Mouse (Mus musculus): ENCODE results near the gene Ncstn. TPM values are rescaled to one million over a fixed set of nuclear protein-coding genes. Genes with fewer than 3 reads are reported as not detected.

Gene Ncstn
- polyA plus RNA-seq, 1 experiment from 2014 or later: 123 TPM

DNA sequence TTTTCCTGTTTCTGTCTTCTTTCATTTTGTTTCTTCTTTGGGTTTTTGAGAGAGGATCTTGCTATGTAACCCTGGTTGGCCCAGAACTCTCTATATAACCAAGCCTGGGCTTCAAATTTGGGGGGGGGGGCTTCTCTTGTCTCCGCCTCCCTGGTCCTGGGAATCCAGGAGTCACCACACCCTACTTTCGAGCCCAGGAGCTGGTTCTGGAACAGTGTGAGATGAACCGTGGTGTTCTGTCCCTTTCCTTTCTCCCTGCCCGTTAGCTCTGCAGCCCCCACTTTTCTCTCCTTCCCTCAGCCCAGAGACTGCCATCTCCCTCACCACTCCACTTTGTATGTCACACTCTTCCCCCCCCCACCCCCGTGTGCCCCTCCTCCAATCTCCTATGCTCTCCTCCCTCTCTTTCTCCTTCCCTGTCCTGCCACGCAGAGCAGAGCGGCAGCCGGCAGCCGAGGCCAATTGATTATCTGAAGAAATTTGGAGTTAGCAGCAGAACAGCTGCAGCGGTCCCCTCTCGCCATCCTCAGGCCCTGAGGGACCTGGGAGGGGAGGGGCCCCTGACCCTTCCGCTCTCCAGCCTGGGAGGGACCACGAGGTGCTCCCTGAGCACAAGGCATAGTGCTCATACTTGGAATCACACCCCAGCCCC is 33.3 kb downstream of the Ncstn start:
- ATAC-seq (ENCODE audit: low read depth): peak; percentile 41
- H3K9ac ChIP-seq: peak overlapping the region; percentile 61
- H3K27ac ChIP-seq (replicated peaks): peak overlapping the region; percentile 95
- H3K27me3 ChIP-seq: no peaks in the 10 kb centered on the region
- H3K4me2 ChIP-seq: peak overlapping the region; percentile 42
- no peaks in the 10 kb centered on the region for H3K9me3 ChIP-seq
- 6% methylated on average over 13 of the region's 13 CpGs for WGBS
- no peak overlapping the region for H3K4me3 ChIP-seq
- H3K4me1 ChIP-seq (replicated peaks): peaks cover 65% of the 10 kb centered on the region
- H3K36me3 ChIP-seq: no peaks in the 10 kb centered on the region

DNA sequence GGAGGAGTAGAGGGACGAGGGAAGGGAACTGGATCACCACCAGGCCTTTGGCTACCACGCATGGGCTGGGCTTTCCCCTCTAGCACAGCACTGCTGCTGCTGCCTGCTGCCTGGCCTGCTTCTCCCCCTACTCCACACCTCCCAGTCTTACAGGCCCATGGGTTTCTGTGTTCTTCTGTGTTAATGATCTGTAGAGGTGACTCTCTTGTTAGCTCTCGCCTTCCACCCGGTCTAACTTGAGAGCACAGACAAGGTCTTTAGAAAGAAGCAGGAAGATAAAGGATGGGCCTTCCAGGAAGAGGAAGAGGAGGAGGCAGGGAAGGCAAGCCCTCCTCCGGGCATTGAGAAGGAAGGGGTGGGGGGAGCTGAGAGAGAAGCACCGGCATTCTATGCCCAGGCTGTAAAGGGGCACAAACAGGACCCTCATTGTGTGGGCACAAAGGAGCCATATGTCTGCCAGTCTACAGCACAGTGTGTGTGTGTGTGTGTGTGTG is 34.3 kb downstream of the Ncstn start:
- H3K4me2 ChIP-seq: peak overlapping the region; percentile 42
- no peaks in the 10 kb centered on the region for H3K36me3 ChIP-seq
- H3K27ac ChIP-seq (replicated peaks): peak overlapping the region; percentile 95
- 10% methylated on average over 6 of the region's 6 CpGs for WGBS
- no peaks in the 10 kb centered on the region for H3K9me3 ChIP-seq
- peak overlapping the region; percentile 19; the same call in 1 of the 2 replicates for H3K4me3 ChIP-seq
- H3K4me1 ChIP-seq (replicated peaks): peaks cover 55% of the 10 kb centered on the region
- peak; percentile 86 for ATAC-seq (ENCODE audit: low read depth)
- peak overlapping the region; percentile 61 for H3K9ac ChIP-seq
- H3K27me3 ChIP-seq: no peaks in the 10 kb centered on the region

DNA sequence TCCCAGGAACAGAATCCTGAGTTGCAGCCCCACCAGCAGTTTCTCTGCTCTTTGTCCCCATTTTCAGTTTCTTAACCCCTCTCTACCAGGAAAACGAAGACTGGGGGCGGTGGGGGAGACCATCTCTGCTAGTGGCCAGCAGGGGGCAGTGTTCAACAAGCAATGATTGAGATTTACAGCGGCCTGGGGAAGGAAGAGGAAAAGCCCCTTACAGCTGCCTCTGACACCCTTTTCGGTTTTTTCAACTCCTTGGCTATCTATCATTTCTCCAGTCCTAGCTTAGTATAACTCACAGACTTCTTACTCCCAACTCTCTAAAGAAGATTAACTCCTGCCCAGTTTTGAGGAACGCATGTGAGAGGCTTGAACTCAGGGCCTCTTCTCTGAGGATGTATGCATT is 35.7 kb downstream of the Ncstn start:
- H3K4me1 ChIP-seq (replicated peaks): peaks cover 44% of the 10 kb centered on the region
- H3K27ac ChIP-seq (replicated peaks): peak overlapping the region; percentile 95
- peak overlapping the region; percentile 42; the same call in 1 of the 2 replicates for H3K4me2 ChIP-seq
- 5% methylated on average over 5 of the region's 5 CpGs for WGBS
- no peaks in the 10 kb centered on the region for H3K36me3 ChIP-seq
- no peaks in the 10 kb centered on the region for H3K27me3 ChIP-seq
- H3K4me3 ChIP-seq: no peak overlapping the region
- H3K9ac ChIP-seq: peak overlapping the region; percentile 41; the same call in 1 of the 2 replicates
- 0 out of 2 replicates have a peak, but pooled peaks have one; percentile 5 for ATAC-seq (ENCODE audit: low read depth)
- no peaks in the 10 kb centered on the region for H3K9me3 ChIP-seq

DNA sequence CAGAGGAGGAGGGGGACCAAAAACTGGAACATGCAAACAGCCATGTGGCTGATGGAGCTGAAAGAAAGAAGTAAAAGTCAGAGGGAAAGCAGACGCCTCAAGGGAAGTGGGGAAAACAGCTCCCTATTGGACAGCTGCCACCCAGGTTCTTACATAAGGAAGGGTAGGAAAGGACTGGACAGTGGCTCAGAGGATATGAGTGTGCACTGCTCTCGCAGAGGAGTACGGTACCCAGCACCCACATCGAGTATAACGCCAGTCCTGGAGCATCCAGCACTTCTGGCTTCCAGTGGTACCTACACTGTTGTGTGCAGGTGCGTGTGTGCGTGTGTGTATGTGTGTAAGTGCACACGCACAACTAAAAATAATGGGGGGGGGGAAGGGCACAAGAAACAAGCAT is 36.2 kb downstream of the Ncstn start:
- Histone ChIP-seq H3K9me3 (no peaks in the 10 kb centered on the region), H3K4me3 (no peak overlapping the region), H3K9ac (peak overlapping the region; percentile 41; the same call in 1 of the 2 replicates), H3K27me3 (no peaks in the 10 kb centered on the region), H3K36me3 (no peaks in the 10 kb centered on the region), H3K4me1 (replicated peaks) (peaks cover 44% of the 10 kb centered on the region), H3K27ac (replicated peaks) (no peak overlapping the region), H3K4me2 (0 out of 2 replicates have a peak overlapping the region, but pooled peaks have one; percentile 16)
- ATAC-seq (ENCODE audit: low read depth): no peak
- 71% methylated on average over 8 of the region's 8 CpGs for WGBS

DNA sequence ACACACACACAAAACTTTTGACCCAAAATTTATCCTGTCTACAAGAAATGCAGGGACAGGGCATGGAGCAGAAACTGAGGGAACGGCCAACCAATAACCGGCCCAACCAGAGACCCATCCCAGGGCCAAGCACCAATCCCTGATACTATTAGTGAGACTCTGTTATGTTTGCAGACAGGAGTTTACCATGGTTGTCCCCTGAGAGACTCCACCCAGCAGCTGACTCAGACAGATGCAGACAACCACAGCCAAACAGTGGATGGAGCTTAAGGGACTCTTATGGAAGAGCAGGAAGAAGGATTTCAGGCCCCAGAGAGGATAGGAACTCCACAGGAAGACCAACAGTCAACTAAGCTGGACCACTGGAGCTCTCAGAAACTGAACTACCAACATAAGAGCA is 52.7 kb downstream of the Ncstn start:
- ATAC-seq (ENCODE audit: low read depth): no peak
- WGBS: 95% methylated on average over 2 of the region's 2 CpGs
- H3K27ac ChIP-seq (replicated peaks): no peak overlapping the region

DNA sequence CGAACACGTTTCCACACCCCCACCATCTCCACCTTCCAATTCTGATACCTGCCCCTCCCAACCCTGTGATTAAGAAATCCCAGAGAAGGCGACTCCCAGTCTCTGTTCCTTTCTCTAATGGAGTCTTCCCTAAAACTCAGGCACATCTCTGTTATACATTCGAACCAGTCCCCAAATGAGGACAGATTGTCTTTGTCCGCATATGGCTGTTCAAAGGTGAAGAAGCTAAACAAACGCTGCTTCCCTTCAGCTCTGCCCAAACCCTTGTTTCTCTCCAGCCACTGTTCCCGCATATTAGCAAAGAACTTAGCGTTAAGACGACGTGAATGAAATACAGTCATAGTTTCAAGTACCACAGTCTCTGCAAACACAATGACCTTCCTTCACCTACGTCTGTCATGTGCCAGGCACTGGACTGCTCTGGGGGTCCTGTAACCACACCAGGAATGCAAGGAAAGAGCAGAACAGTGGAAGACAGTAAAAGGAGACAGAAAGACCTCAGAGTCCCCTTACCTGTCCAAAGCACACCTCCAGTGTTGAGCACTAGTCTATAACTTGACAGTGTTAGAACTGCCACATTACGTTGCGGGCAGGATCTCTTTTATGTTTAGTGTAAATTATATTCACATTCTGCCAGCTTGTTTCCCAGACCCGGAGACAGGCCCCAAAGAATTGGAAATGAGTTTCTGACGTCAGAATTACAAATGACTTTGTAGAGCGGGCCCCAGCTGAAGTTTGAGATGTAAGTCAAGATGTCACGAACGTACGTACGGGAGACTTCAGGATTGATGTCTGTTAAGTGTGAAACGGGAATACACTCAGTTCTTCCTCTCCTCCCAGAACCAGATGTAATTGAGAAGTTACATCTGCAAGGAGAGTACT is 54.0 kb downstream of the Ncstn start, which contains the start of gene Vangl2:
Vangl2 (minus strand) TSS at position 51 of the 882 bp plus-strand sequence.
- peak within 1 kb of the TSS; percentile 96 for H3K4me2 ChIP-seq
- H3K27me3 ChIP-seq: no peaks in the 10 kb centered on the region
- peak within 1 kb of the TSS; percentile 93 for H3K4me3 ChIP-seq
- ATAC-seq (ENCODE audit: low read depth): no peak
- H3K4me1 ChIP-seq (replicated peaks): peaks cover 42% of the 10 kb centered on the region
- peak within 1 kb of the TSS; percentile 98 for H3K9ac ChIP-seq
- 22% methylated on average over 21 of the region's 21 CpGs for WGBS
- H3K9me3 ChIP-seq: no peaks in the 10 kb centered on the region
- H3K27ac ChIP-seq (replicated peaks): peak within 1 kb of the TSS; percentile 98
- no peaks in the 10 kb centered on the region for H3K36me3 ChIP-seq

More for the DNA sequence above, 52.7 kb downstream of the Ncstn start:
- Histone ChIP-seq H3K4me2 (no peak overlapping the region), H3K9ac (no peak overlapping the region), H3K36me3 (no peaks in the 10 kb centered on the region), H3K27me3 (no peaks in the 10 kb centered on the region), H3K4me1 (replicated peaks) (peaks cover 29% of the 10 kb centered on the region), H3K9me3 (no peaks in the 10 kb centered on the region), H3K4me3 (no peak overlapping the region)

DNA sequence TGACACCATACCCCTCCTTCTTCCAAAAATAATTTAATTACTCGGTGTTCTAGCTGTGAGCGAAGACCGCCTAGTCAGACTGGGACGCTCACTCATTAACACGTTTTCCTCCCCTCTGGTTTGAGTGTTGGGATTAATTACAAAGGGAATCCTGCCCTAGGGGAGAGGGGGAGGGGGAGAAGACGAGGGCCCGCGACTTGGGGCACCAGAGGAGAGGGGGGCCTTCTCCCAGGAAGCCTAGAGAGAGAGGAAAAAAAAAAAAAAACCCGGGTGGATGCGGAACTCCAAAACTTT is 54.8 kb downstream of the Ncstn start:
- Histone ChIP-seq H3K4me2 (peak overlapping the region; percentile 96), H3K36me3 (no peaks in the 10 kb centered on the region), H3K4me3 (peak overlapping the region; percentile 93), H3K9ac (peak overlapping the region; percentile 98), H3K9me3 (no peaks in the 10 kb centered on the region), H3K27me3 (no peaks in the 10 kb centered on the region), H3K27ac (replicated peaks) (peak overlapping the region; percentile 98), H3K4me1 (replicated peaks) (peaks cover 50% of the 10 kb centered on the region)
- 3% methylated on average over 10 of the region's 10 CpGs for WGBS
- ATAC-seq (ENCODE audit: low read depth): peak; percentile 29

DNA sequence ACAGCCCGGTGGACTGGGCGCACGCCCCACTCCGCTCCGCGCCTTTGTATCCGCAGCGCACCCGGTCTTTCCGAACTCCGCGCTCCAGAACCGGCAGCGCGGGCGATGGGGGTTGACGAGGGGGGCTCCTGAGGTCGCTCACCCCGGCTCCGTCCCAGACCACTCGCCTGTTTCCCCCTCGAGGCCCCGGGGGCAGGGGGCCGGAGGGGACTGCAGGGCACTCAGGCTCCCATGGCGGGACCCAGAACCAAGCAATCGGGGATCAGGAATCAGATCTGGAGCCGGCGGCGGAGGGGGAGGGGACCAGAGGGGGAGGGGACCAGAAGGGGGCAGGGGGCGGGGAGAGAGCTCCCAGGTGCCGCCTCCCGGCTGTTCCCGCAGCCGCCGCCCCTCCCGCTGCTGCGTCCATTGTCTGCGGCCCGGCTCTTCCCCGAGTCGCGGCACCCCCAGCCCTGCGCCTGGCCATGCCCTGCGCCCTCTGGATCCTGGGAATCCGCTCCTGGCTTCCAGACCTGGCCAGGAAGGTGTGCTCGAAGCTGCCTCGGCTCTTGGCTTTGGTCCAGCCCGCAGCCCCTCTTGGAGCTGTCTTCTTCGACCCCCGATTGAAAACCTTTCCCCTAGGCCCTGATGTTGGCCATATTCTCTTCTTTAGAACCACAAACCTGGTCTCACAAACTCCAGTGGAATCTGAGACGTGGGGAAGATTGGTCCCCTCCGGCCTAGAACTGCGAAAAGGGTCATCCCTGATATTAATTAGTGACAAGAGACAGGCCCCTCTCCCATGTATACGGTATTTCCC is 55.4 kb downstream of the Ncstn start:
- Histone ChIP-seq H3K4me1 (replicated peaks) (peaks cover 55% of the 10 kb centered on the region), H3K4me2 (peak overlapping the region; percentile 96), H3K9me3 (no peaks in the 10 kb centered on the region), H3K27me3 (no peaks in the 10 kb centered on the region), H3K27ac (replicated peaks) (peak overlapping the region; percentile 98), H3K36me3 (no peaks in the 10 kb centered on the region), H3K4me3 (peak overlapping the region; percentile 93), H3K9ac (peak overlapping the region; percentile 98)
- WGBS: under 1% methylated on average over 39 of the region's 54 CpGs
- peak; percentile 87 for ATAC-seq (ENCODE audit: low read depth)

DNA sequence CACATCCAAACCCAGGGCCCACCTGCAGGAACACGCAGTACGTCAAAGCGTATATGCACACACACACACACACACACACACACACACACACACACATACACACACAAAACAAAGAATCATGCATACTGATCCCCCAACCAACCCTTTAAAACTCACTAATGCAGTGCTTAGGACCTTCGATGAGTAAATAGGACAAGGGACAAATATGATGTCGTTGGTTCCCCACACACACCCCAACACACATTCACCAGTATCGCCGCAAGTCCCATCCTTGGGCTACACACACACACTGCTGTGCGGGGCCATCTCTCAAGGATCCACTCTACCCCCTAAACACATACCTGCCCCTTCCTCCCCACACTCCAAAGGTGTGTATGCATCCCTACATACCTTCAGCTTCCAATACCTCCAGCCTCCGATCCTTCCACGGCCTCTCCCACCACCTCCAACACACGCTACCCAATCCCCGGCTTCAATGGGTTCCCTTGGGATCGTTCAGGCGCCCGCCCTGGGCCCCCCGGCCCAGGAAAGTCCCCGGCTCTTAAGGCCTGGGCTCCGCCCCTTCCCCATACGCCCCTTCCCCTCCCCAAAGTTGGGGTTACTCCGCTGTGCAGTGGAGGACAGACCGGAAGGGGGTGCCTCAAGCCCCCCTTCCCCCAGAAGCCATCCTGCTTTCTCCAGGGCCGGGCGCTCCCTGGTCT is 56.2 kb downstream of the Ncstn start:
- Histone ChIP-seq H3K36me3 (peaks cover 4% of the 10 kb centered on the region; the same call in 1 of the 2 replicates), H3K9ac (peak overlapping the region; percentile 98), H3K4me3 (peak overlapping the region; percentile 93), H3K27me3 (no peaks in the 10 kb centered on the region), H3K4me2 (peak overlapping the region; percentile 96), H3K9me3 (no peaks in the 10 kb centered on the region), H3K4me1 (replicated peaks) (peaks cover 64% of the 10 kb centered on the region), H3K27ac (replicated peaks) (peak overlapping the region; percentile 98)
- ATAC-seq (ENCODE audit: low read depth): peak; percentile 78
- 2% methylated on average over 23 of the region's 23 CpGs for WGBS

DNA sequence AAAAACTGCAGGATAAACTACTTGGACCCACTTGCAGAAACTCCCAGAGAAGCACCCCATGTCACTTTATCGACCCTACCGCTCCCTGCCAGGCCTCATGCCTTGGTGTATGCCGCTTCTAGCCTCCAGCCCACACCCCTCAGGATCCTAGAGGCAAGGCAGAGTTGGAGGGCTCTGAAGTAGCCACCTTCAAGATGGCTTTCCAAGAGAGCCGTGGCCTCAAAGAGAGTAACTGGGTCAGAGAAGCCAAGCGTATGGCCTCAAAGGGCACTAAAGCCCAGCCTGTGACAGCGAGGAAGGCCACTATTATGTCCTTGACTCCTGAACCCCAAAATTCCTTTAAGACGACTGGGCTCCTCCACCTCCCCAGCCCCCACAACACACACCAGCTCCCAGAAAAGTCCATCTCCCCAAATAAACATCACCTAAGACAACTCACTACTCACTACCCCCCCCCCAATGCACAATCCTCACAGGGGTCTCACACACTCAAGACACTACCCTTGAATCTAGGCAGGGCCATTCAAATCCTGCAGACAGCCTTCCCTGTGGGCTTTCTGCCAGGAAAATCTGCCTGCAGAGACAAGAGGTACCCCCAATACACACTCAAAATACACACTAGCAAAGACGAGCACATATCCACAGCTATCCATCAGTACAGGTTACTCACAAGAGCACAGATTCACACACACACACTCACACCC is 57.2 kb downstream of the Ncstn start:
- Histone ChIP-seq H3K9me3 (no peaks in the 10 kb centered on the region), H3K27me3 (no peaks in the 10 kb centered on the region), H3K27ac (replicated peaks) (peak overlapping the region; percentile 98), H3K9ac (peak overlapping the region; percentile 98), H3K4me3 (peak overlapping the region; percentile 93), H3K36me3 (peaks cover 4% of the 10 kb centered on the region), H3K4me2 (peak overlapping the region; percentile 96), H3K4me1 (replicated peaks) (peaks cover 71% of the 10 kb centered on the region)
- no peak for ATAC-seq (ENCODE audit: low read depth)
- 13% methylated on average over 8 of the region's 8 CpGs for WGBS
